ENCODE assay signal across 8 mouse cellular contexts in the genomic region with DNA sequence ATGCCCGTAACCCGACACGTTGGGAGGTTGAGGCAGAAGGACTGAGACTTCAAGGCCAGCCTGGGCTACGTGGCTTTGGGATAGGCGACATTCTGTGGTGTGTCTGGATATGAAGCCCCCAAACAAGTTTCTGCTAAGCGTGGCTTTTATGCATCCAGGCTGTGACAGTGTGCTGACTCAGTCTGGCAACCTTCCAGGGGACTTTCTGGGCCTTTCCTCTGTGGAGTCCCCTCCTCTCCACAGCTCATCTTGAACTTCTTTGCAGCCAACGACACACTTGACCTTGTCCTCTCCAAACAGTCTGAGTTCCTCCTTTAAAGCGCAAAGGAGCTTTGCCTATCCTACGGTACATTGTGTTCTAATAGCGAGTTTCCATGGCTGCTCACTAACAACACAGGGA. TPM values are rescaled to one million over a fixed set of nuclear protein-coding genes. Genes with fewer than 3 reads are reported as not detected.
A peak's percentile ranks its signal among the peaks of the same experiment; 100 is the strongest.
DNase-seq lines count a peak whose midpoint lies in the region; ATAC-seq lines count a peak whose summit lies in the region.

No protein-coding gene starts in this region.

- H3K4me1 ChIP-seq in kidney, embryonic 16.5 days (ENCODE audit: insufficient read depth, low read length), result peaks cover 14% of the 10 kb centered on the region; the same call in 1 of the 2 replicates
- peaks cover 48% of the 10 kb centered on the region for H3K4me1 ChIP-seq in limb, embryonic 15.5 days
- H3K4me1 ChIP-seq in stomach, embryonic 15.5 days, result peaks cover 29% of the 10 kb centered on the region; the same call in 1 of the 2 replicates

- no peak overlapping the region for H3K27ac ChIP-seq in kidney, embryonic 16.5 days (ENCODE audit: low read length)
- H3K27ac ChIP-seq in limb, embryonic 15.5 days, result peak overlapping the region; percentile 70
- 0 out of 2 replicates have a peak overlapping the region, but pooled peaks have one; percentile 3 for H3K27ac ChIP-seq in stomach, embryonic 15.5 days

- ATAC-seq in kidney, embryonic 16.5 days (ENCODE audit: low FRiP score, low TSS enrichment), result no peak; the same call in 1 of the 2 replicates
- ATAC-seq in granulocyte monocyte progenitor cell, adult 5-6 weeks (replicated peaks; ENCODE audit: poor library complexity, severe bottlenecking), result peak; percentile 41
- no peak for ATAC-seq in limb, embryonic 15.5 days (ENCODE audit: insufficient number of reproducible peaks, low FRiP score, low TSS enrichment, low read depth)
- ATAC-seq in stomach, embryonic 15.5 days (ENCODE audit: insufficient read depth, low FRiP score, low read depth), result no peak
- no peak for ATAC-seq in erythroblast, adult 5-6 weeks (replicated peaks; ENCODE audit: low FRiP score, poor library complexity, severe bottlenecking)

- no peak overlapping the region for H3K9ac ChIP-seq in kidney, embryonic 16.5 days (replicated peaks; ENCODE audit: low read length)
- H3K9ac ChIP-seq in limb, embryonic 15.5 days, result no peak overlapping the region; the same call in 1 of the 2 replicates
- no peak overlapping the region for H3K9ac ChIP-seq in stomach, embryonic 15.5 days

- no peak overlapping the region for H3K4me2 ChIP-seq in kidney, embryonic 16.5 days (replicated peaks; ENCODE audit: low read depth, low read length)
- no peak overlapping the region for H3K4me2 ChIP-seq in limb, embryonic 15.5 days
- no peak overlapping the region for H3K4me2 ChIP-seq in stomach, embryonic 15.5 days

- DNase-seq in kidney, postnatal 14 days, result peak; percentile 68
- peak; percentile 33 for DNase-seq in urinary bladder, postnatal 25 days (ENCODE audit: low spot score)
- no peak for DNase-seq in urinary bladder, postnatal 10 days (ENCODE audit: low spot score)

- H3K36me3 ChIP-seq in kidney, embryonic 16.5 days (ENCODE audit: insufficient read depth, low read length), result no peaks in the 10 kb centered on the region
- H3K36me3 ChIP-seq in limb, embryonic 15.5 days, result no peaks in the 10 kb centered on the region
- H3K36me3 ChIP-seq in stomach, embryonic 15.5 days, result no peaks in the 10 kb centered on the region

- no peaks in the 10 kb centered on the region for H3K27me3 ChIP-seq in kidney, embryonic 16.5 days (ENCODE audit: insufficient read depth, low read length)
- no peaks in the 10 kb centered on the region for H3K27me3 ChIP-seq in limb, embryonic 15.5 days
- no peaks in the 10 kb centered on the region for H3K27me3 ChIP-seq in stomach, embryonic 15.5 days (replicated peaks)

- H3K4me3 ChIP-seq in kidney, embryonic 16.5 days (ENCODE audit: low read length), result no peak overlapping the region
- H3K4me3 ChIP-seq in limb, embryonic 15.5 days, result no peak overlapping the region
- H3K4me3 ChIP-seq in stomach, embryonic 15.5 days (replicated peaks), result no peak overlapping the region

- WGBS in kidney, embryonic 16.5 days, result 71% methylated on average over 10 of the region's 10 CpGs
- 61% methylated on average over 10 of the region's 10 CpGs for WGBS in limb, embryonic 15.5 days
- 55% methylated on average over 10 of the region's 10 CpGs for WGBS in stomach, embryonic 15.5 days

- no peaks in the 10 kb centered on the region for H3K9me3 ChIP-seq in kidney, embryonic 16.5 days (ENCODE audit: low read length)
- H3K9me3 ChIP-seq in limb, embryonic 15.5 days, result no peaks in the 10 kb centered on the region
- H3K9me3 ChIP-seq in stomach, embryonic 15.5 days, result no peaks in the 10 kb centered on the region

RNA-seq across cellular contexts. Expression of a gene that starts 15.5 kb away (rescaled TPM):
- 32.6 and 38.8 TPM in 2 replicates for polyA plus RNA-seq in kidney, embryonic 16.5 days (2015; fragmentation: Nextera tagmentation; extraction: Ambion mirVana)
- 23.5 and 28.7 TPM in 2 replicates for total RNA-seq in granulocyte monocyte progenitor cell, adult 5-6 weeks (2014; fragmentation: Nextera tagmentation)
- 21.6 and 26.2 TPM in 2 replicates for total RNA-seq in granulocyte monocyte progenitor cell, adult 5-6 weeks (2017)
- polyA plus RNA-seq in limb, embryonic 15.5 days (2015; fragmentation: Nextera tagmentation; extraction: Ambion mirVana), result 46.6 and 51.8 TPM in 2 replicates
- polyA plus RNA-seq in stomach, embryonic 15.5 days (2015; fragmentation: Nextera tagmentation; extraction: Ambion mirVana), result 40.3 and 42.2 TPM in 2 replicates
- 15.8 and 25.7 TPM in 2 replicates for total RNA-seq in erythroblast, adult 5-6 weeks (2015; ENCODE audit: low replicate concordance)
- total RNA-seq in erythroblast, adult 5-6 weeks (2017; ENCODE audit: low replicate concordance), result 16.0 and 21.0 TPM in 2 replicates

RNA-seq across cellular contexts. Expression of a gene that starts 33.9 kb away (rescaled TPM):
- polyA plus RNA-seq in kidney, embryonic 16.5 days (2015; fragmentation: Nextera tagmentation; extraction: Ambion mirVana), result 0.06 TPM in 1 of 2 replicates, not detected in the other
- total RNA-seq in granulocyte monocyte progenitor cell, adult 5-6 weeks (2014; fragmentation: Nextera tagmentation), result 0.21 TPM in 1 of 2 replicates, not detected in the other
- total RNA-seq in granulocyte monocyte progenitor cell, adult 5-6 weeks (2017), result 0.05 TPM in 1 of 2 replicates, not detected in the other
- 0.29 and 0.79 TPM in 2 replicates for polyA plus RNA-seq in limb, embryonic 15.5 days (2015; fragmentation: Nextera tagmentation; extraction: Ambion mirVana)
- 0.08 and 0.14 TPM in 2 replicates for polyA plus RNA-seq in stomach, embryonic 15.5 days (2015; fragmentation: Nextera tagmentation; extraction: Ambion mirVana)
- not detected in 2 replicates for total RNA-seq in erythroblast, adult 5-6 weeks (2015; ENCODE audit: low replicate concordance)
- 0.14 and 1.4 TPM in 2 replicates for total RNA-seq in erythroblast, adult 5-6 weeks (2017; ENCODE audit: low replicate concordance)

RNA-seq across cellular contexts. Expression of a gene that starts 55.7 kb away (rescaled TPM):
- 68.1 and 69.0 TPM in 2 replicates for polyA plus RNA-seq in kidney, embryonic 16.5 days (2015; fragmentation: Nextera tagmentation; extraction: Ambion mirVana)
- 113 and 174 TPM in 2 replicates for total RNA-seq in granulocyte monocyte progenitor cell, adult 5-6 weeks (2014; fragmentation: Nextera tagmentation)
- total RNA-seq in granulocyte monocyte progenitor cell, adult 5-6 weeks (2017), result 211 and 237 TPM in 2 replicates
- polyA plus RNA-seq in limb, embryonic 15.5 days (2015; fragmentation: Nextera tagmentation; extraction: Ambion mirVana), result 74.7 and 90.3 TPM in 2 replicates
- polyA plus RNA-seq in stomach, embryonic 15.5 days (2015; fragmentation: Nextera tagmentation; extraction: Ambion mirVana), result 84.5 and 88.8 TPM in 2 replicates
- 51.4 and 52.3 TPM in 2 replicates for total RNA-seq in erythroblast, adult 5-6 weeks (2015; ENCODE audit: low replicate concordance)
- 128 and 134 TPM in 2 replicates for total RNA-seq in erythroblast, adult 5-6 weeks (2017; ENCODE audit: low replicate concordance)
